Mouse (Mus musculus): ENCODE measurements at regions not wholly inside any gene's neighbourhood (a gene's known extent, or its start where the extent isn't known, plus 50 kb on each side); places are given as distances from the start of the nearest gene placed in this dataset.

DNA sequence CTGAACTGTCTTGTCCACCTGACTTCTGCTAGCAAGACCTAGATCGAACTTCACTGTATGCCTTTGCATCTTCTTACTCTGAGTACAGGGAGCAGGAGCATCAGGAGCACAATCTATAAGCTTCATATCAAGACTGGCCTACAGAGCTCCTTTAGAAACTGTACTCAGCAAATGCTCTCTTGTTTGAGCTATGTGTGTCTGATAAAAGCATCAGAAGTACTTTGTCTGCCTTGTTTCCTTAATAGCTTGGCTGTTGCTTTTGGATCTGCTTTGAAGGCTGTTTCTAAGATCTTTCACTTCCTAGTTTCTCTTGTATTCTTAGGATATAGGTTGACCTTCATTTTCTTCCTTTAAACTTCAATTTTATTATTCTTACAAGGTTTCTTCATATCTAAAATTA is 175.3 kb upstream of the Cypt12 start:
- Histone ChIP-seq H3K9ac (ENCODE audit: low read length) (no peak overlapping the region), H3K4me3 (ENCODE audit: low read length) (no peak overlapping the region), H3K4me1 (ENCODE audit: control insufficient read depth, insufficient read depth, low read length) (no peaks in the 10 kb centered on the region), H3K27me3 (ENCODE audit: control insufficient read depth, insufficient read depth, low read length) (no peaks in the 10 kb centered on the region), H3K9me3 (replicated peaks; ENCODE audit: control insufficient read depth, low read length) (no peaks in the 10 kb centered on the region), H3K4me2 (ENCODE audit: low read depth, low read length) (no peak overlapping the region), H3K27ac (ENCODE audit: low read length) (no peak overlapping the region), H3K36me3 (ENCODE audit: control insufficient read depth, insufficient read depth) (no peaks in the 10 kb centered on the region)
- no peak for ATAC-seq (replicated peaks; ENCODE audit: extremely low read depth, insufficient read depth, low FRiP score)
- WGBS = 80% methylated on average over 1 of the region's 1 CpGs

DNA sequence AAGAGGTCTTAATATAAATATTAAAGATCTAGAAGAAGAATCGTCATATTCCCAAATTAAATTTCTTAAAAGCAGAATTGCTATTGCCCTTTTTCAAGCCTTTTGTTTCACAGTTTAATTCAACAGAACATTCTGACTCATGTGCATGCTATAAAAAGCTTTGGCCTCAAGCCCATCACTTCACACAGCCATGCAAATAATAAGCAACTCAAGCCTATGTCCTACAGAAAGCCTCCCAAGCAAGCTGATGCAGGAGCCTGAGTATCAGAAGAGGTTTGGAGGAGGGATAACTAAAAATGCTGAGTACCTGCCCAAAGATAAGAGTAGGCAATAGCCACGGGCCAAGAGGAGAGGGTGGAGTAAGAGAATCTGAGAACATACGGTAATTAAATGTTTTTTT is 169.1 kb upstream of the Cypt12 start:
- H3K27me3 ChIP-seq (ENCODE audit: control insufficient read depth, insufficient read depth, low read length) = peaks cover 2% of the 10 kb centered on the region; the same call in 1 of the 2 replicates
- H3K9me3 ChIP-seq (replicated peaks; ENCODE audit: control insufficient read depth, low read length) = no peaks in the 10 kb centered on the region
- H3K4me1 ChIP-seq (ENCODE audit: control insufficient read depth, insufficient read depth, low read length) = no peaks in the 10 kb centered on the region
- ATAC-seq (replicated peaks; ENCODE audit: extremely low read depth, insufficient read depth, low FRiP score) = no peak
- 59% methylated on average over 3 of the region's 3 CpGs for WGBS
- no peaks in the 10 kb centered on the region for H3K36me3 ChIP-seq (ENCODE audit: control insufficient read depth, insufficient read depth)
- no peak overlapping the region for H3K4me3 ChIP-seq (ENCODE audit: low read length)
- no peak overlapping the region for H3K9ac ChIP-seq (ENCODE audit: low read length)
- no peak overlapping the region for H3K4me2 ChIP-seq (ENCODE audit: low read depth, low read length)
- H3K27ac ChIP-seq (ENCODE audit: low read length) = no peak overlapping the region

- no peak overlapping the region for H3K9ac ChIP-seq (ENCODE audit: low read length)
- no peak overlapping the region for H3K27ac ChIP-seq (ENCODE audit: low read length)
- H3K27me3 ChIP-seq (ENCODE audit: control insufficient read depth, insufficient read depth, low read length) = peaks cover 38% of the 10 kb centered on the region
- WGBS = 65% methylated on average over 3 of the region's 3 CpGs
- no peak for ATAC-seq (replicated peaks; ENCODE audit: extremely low read depth, insufficient read depth, low FRiP score)
- H3K36me3 ChIP-seq (ENCODE audit: control insufficient read depth, insufficient read depth) = no peaks in the 10 kb centered on the region
- no peak overlapping the region for H3K4me2 ChIP-seq (ENCODE audit: low read depth, low read length)
- H3K4me3 ChIP-seq (ENCODE audit: low read length) = no peak overlapping the region
- no peaks in the 10 kb centered on the region for H3K9me3 ChIP-seq (replicated peaks; ENCODE audit: control insufficient read depth, low read length)
- 0 out of 2 replicates have a peak, but pooled peaks cover 3% of the 10 kb centered on the region for H3K4me1 ChIP-seq (ENCODE audit: control insufficient read depth, insufficient read depth, low read length)
Observed at GRCm38 (mm10) chr3:17784076-17784475, 164.1 kb upstream of the Cypt12 start.

- H3K9me3 ChIP-seq (replicated peaks; ENCODE audit: control insufficient read depth, low read length) = no peaks in the 10 kb centered on the region
- ATAC-seq (replicated peaks; ENCODE audit: extremely low read depth, insufficient read depth, low FRiP score) = no peak
- H3K4me3 ChIP-seq (ENCODE audit: low read length) = no peak overlapping the region
- H3K4me2 ChIP-seq (ENCODE audit: low read depth, low read length) = no peak overlapping the region
- H3K27ac ChIP-seq (ENCODE audit: low read length) = no peak overlapping the region
- H3K27me3 ChIP-seq (ENCODE audit: control insufficient read depth, insufficient read depth, low read length) = peaks cover 39% of the 10 kb centered on the region
- 48% methylated on average over 3 of the region's 3 CpGs for WGBS
- 0 out of 2 replicates have a peak, but pooled peaks cover 3% of the 10 kb centered on the region for H3K4me1 ChIP-seq (ENCODE audit: control insufficient read depth, insufficient read depth, low read length)
- H3K9ac ChIP-seq (ENCODE audit: low read length) = no peak overlapping the region
- no peaks in the 10 kb centered on the region for H3K36me3 ChIP-seq (ENCODE audit: control insufficient read depth, insufficient read depth)
Observed at GRCm38 (mm10) chr3:17784587-17784986, 163.6 kb upstream of the Cypt12 start.

- Histone ChIP-seq H3K36me3 (ENCODE audit: control insufficient read depth, insufficient read depth) (no peaks in the 10 kb centered on the region), H3K9me3 (replicated peaks; ENCODE audit: control insufficient read depth, low read length) (no peaks in the 10 kb centered on the region), H3K4me2 (ENCODE audit: low read depth, low read length) (peak overlapping the region; percentile 81), H3K9ac (ENCODE audit: low read length) (peak overlapping the region; percentile 65; the same call in 1 of the 2 replicates), H3K27ac (ENCODE audit: low read length) (no peak overlapping the region), H3K27me3 (ENCODE audit: control insufficient read depth, insufficient read depth, low read length) (peaks cover 44% of the 10 kb centered on the region), H3K4me1 (ENCODE audit: control insufficient read depth, insufficient read depth, low read length) (0 out of 2 replicates have a peak, but pooled peaks cover 3% of the 10 kb centered on the region), H3K4me3 (ENCODE audit: low read length) (peak overlapping the region; percentile 55)
- 13% methylated on average over 21 of the region's 21 CpGs for WGBS
- no peak for ATAC-seq (replicated peaks; ENCODE audit: extremely low read depth, insufficient read depth, low FRiP score)
Observed at GRCm38 (mm10) chr3:17785106-17786022, 162.8 kb upstream of the Cypt12 start.

GRCm38 (mm10) chr3:17786023-17786720 is 162.0 kb upstream of the Cypt12 start:
- Histone ChIP-seq H3K4me1 (ENCODE audit: control insufficient read depth, insufficient read depth, low read length) (0 out of 2 replicates have a peak, but pooled peaks cover 3% of the 10 kb centered on the region), H3K27ac (ENCODE audit: low read length) (no peak overlapping the region), H3K4me3 (ENCODE audit: low read length) (peak overlapping the region; percentile 55), H3K27me3 (ENCODE audit: control insufficient read depth, insufficient read depth, low read length) (peaks cover 50% of the 10 kb centered on the region), H3K9me3 (replicated peaks; ENCODE audit: control insufficient read depth, low read length) (no peaks in the 10 kb centered on the region), H3K4me2 (ENCODE audit: low read depth, low read length) (peak overlapping the region; percentile 81), H3K36me3 (ENCODE audit: control insufficient read depth, insufficient read depth) (no peaks in the 10 kb centered on the region), H3K9ac (ENCODE audit: low read length) (peak overlapping the region; percentile 65; the same call in 1 of the 2 replicates)
- ATAC-seq (replicated peaks; ENCODE audit: extremely low read depth, insufficient read depth, low FRiP score) = peak; percentile 63
- WGBS = under 1% methylated on average over 55 of the region's 56 CpGs

- peaks cover 56% of the 10 kb centered on the region for H3K27me3 ChIP-seq (ENCODE audit: control insufficient read depth, insufficient read depth, low read length)
- H3K4me2 ChIP-seq (ENCODE audit: low read depth, low read length) = peak overlapping the region; percentile 81
- peak; percentile 49; the same call in 1 of the 2 replicates for ATAC-seq (replicated peaks; ENCODE audit: extremely low read depth, insufficient read depth, low FRiP score)
- no peaks in the 10 kb centered on the region for H3K36me3 ChIP-seq (ENCODE audit: control insufficient read depth, insufficient read depth)
- peak overlapping the region; percentile 65; the same call in 1 of the 2 replicates for H3K9ac ChIP-seq (ENCODE audit: low read length)
- peak overlapping the region; percentile 55 for H3K4me3 ChIP-seq (ENCODE audit: low read length)
- WGBS = 4% methylated on average over 35 of the region's 35 CpGs
- no peak overlapping the region for H3K27ac ChIP-seq (ENCODE audit: low read length)
- H3K9me3 ChIP-seq (replicated peaks; ENCODE audit: control insufficient read depth, low read length) = no peaks in the 10 kb centered on the region
- 0 out of 2 replicates have a peak, but pooled peaks cover 3% of the 10 kb centered on the region for H3K4me1 ChIP-seq (ENCODE audit: control insufficient read depth, insufficient read depth, low read length)
Observed at GRCm38 (mm10) chr3:17786721-17787442, 161.3 kb upstream of the Cypt12 start.

DNA sequence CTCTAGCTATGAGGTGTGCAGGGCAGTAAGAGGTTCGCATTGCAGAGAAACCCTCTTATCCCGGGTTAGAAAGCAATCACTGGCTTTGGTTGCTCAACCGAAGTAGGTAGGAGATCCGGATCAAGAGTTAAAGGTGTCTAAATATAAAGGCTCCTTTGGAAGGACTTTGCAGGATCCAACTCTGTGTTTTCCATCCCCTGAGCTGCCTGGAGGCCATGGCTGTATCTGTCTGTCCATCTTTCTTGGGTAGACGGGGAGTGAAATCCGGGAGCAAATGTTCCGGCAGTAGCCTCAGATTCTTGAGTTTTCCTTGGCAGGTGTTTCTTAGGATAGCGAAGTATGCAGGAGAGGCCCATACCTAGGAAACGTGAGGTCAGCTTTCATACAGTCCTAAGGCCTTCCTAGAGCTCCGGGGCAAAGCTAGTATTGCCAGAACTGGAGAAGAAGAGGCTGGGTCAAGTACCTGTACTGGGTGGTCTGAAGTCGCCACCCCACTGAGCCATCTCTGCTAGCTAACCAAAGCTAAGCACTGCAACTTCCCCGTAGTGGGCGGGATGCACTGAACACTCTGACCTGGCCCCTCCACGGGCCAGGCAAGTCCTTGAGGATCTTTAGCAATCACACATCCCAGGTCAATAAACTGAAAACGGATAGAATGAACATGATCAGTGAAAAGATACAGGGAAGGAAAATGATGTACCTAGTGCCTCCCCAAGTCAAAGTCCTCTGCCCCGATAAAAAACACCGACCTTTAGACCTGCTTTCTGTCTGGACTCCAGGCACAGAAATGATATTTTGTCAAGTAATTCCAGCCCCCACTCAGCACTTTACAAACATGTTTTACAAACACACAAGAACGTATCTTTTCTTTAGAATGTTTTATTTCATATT is 160.5 kb upstream of the Cypt12 start:
- H3K4me3 ChIP-seq (ENCODE audit: low read length) = peak overlapping the region; percentile 55

More for the DNA sequence above, 160.5 kb upstream of the Cypt12 start:
- Histone ChIP-seq H3K9me3 (replicated peaks; ENCODE audit: control insufficient read depth, low read length) (no peaks in the 10 kb centered on the region), H3K4me1 (ENCODE audit: control insufficient read depth, insufficient read depth, low read length) (0 out of 2 replicates have a peak, but pooled peaks cover 3% of the 10 kb centered on the region), H3K27ac (ENCODE audit: low read length) (no peak overlapping the region), H3K4me2 (ENCODE audit: low read depth, low read length) (peak overlapping the region; percentile 81; the same call in 1 of the 2 replicates), H3K36me3 (ENCODE audit: control insufficient read depth, insufficient read depth) (no peaks in the 10 kb centered on the region), H3K9ac (ENCODE audit: low read length) (no peak overlapping the region), H3K27me3 (ENCODE audit: control insufficient read depth, insufficient read depth, low read length) (peaks cover 59% of the 10 kb centered on the region)
- 16% methylated on average over 18 of the region's 18 CpGs for WGBS
- no peak for ATAC-seq (replicated peaks; ENCODE audit: extremely low read depth, insufficient read depth, low FRiP score)

All from heart, embryonic 16.5 days (tissue).